Mouse (Mus musculus) thymus, postnatal 36 days (tissue): ENCODE data around the gene Uck1.
"Not testable (repeated sequence)": the region's sequence is repeated elsewhere in the genome, so short reads cannot be mapped to it uniquely, and the experiment has no call there.

ENCODE experiments used
- DNase-seq, 2 experiments: peaks; one replicate each; pipeline ENCODE4 v3.0.0; 2022; ENCODE audit warnings: mixed read lengths in 2 of 2

Gene Uck1

DNA sequence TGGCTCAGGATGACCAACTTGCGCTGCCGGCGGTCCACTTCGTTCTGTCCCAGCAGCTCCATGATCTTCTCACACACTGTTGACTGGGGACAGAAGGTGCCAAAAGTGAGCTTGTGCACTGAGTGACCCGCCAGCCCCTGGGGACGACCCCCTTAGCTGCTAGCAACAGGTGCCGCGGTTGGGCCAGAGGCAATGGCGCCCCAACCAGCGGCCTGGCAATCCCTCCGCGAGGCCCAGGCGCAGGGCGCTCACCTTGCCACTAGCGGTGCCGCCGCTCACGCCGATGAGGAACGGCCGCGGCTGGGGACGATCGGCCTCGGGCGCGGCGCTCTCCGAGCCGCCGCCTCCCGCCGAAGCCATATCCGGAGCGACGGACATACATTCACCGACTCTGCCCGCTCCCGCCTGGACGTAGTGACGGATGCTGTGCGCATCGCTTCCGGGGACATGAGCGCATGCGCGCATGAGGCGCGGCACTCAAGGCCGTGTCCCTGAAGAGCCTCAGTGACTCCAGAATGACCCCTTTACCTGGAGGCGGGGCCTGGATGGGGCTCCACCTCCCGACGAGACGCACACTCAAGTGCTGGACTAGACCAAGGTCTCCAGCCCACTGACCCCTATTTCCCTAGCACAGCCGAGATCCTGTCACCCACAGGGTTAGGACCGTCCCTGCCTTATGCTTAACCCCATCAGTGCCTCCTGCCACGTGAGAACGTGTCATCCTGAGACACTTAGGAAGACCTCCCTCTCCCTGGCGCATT lies at the start of gene Uck1:
Uck1 (minus strand) TSS at position 503 of the 761 bp plus-strand sequence.
- DNase-seq: peak; percentile 86 to 92

DNA sequence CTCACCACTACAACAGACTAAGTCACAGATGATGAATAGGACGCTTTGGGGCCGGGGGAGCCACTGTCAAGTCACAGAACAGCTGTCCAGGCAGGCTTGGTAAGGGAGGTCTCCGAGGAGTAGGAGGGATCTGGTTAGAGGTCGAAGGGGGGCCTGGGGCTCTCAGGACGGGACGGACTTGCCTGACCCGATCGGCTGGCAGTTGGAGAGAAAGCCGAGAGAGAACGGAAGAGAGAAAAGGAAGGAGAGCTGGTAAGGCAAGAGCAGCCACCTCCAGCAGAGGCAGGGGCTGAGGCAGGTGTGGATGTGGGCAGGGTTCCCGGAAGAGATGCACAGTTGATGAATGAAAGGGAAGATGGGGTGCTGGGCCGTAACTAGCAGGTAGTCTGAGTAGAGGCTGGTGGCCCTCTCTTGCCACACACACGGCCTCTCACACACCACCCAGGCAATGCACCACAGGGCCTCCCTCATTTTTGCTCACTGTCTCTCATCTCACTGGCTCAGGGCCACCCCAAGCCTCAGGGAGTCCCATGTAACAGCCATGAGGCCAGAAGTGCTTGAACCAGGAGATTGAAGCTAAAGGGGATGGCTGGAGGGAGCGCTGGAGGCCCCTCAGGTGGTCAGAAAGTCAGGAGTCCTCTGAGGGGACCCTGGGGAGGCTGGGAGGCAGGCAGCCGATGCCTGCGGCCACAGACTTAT lies 49.1 kb upstream of the Uck1 start:
- no peak for DNase-seq

DNA sequence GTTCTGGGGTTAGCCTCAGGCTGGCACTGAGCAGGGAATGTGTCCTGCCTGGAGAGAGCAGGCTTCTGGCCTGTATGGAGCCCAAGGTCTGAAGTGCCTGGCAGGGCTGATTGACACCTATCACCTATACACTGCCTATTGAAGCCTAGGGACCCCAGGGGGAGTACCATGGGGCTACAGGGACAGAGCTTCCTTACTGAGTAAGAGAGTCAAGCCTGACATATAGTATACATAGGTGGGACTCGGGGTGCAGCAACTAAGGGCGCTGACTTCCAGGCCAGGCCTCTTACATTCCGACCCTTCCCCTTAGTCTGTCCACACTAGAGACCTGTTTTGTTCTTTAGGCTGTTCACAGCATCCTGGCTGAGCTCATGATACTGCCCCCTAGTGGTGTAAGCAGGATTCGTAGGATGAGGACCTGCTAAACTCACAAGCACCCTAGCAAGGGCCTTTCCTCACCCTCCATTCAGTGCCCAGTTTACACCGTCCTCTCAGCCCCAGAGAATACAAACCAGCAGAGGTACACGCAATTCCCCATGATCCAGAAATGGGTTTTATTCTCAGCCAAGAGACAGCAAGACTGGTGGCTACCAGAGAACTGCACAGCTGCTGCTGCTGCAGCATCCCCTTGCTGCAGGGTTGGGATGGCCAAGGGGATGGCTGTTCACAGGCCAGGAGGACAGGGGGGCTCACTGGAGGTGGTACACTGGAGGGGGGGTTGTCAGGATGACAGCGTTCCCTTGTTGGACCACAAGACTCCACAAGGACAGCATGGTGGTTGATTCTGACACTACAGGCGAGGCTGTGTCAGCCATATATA lies 48.2 kb upstream of the Uck1 start:
- peak in 1 of 2 experiments; percentile 41 for DNase-seq

GRCm38 (mm10) chr2:32307247-32307798 lies 47.4 kb upstream of the Uck1 start:
- DNase-seq: no peak

- no peak for DNase-seq
Measured at GRCm38 (mm10) chr2:32306176-32306575, 46.2 kb upstream of the Uck1 start.

GRCm38 (mm10) chr2:32305668-32306067 lies 45.7 kb upstream of the Uck1 start:
- no peak for DNase-seq

GRCm38 (mm10) chr2:32304145-32304832 lies 44.3 kb upstream of the Uck1 start:
- peak; percentile 61 to 66 for DNase-seq

DNA sequence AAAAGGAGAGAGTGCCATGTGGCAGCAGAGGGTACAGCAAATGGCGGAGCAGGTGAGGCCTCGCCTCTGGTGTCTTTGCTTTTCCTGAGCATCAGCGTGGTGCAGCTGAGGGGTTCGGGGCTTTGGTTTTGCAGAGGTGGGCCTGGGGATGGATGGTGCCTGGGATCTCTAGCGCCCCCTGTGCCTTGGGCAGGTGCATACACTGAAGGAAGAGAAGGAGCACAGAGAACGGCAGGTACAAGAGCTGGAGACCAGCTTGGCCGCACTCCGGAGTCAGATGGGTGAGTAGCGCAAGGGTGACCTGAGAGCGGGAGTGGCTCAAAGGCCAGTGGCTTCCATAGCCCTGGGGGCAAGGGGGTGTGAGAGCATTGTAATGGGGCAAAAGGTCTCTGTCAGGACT lies 43.0 kb upstream of the Uck1 start:
- no peak for DNase-seq

DNA sequence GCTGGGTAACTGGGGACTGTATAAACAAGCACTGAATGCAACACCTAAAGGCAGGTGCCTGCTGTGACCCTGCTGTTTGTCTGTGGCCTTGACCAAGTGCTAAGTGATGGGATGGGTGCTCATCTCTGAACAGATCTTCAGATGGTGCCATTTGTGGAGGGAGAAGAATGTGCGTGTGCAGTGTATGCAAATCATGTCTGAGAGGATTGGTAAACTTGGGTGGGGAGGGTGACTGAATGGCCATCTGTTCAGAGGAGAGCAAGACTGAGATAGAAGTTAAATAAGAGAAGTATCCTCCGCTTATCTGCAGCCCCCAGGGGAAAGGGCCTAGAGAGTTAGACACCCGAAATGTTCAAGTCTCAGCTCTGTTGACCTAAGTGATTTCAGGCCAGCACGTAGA lies 39.5 kb upstream of the Uck1 start:
- DNase-seq: no peak

GRCm38 (mm10) chr2:32295842-32296241 lies 35.9 kb upstream of the Uck1 start:
- not testable (repeated sequence) for DNase-seq

DNA sequence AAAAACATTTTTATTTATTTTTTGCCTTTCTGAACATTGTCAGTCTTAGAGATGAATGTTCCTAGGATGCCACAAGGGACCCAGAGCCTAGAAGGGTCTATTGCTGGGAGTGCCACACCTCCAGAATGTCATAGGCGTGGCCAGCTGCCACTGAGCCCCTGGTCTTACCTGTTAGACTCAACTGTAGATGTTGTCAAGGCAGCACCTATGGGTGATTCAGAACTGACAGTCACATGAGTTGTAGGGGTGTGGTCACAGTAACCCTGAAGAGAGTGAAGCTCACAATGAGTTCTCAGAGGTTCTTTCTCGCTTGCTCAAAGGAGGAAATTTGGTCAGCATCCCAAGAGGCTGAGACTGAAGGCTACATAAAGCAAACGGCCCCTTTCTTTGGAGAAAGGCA lies 35.3 kb upstream of the Uck1 start:
- DNase-seq: no peak

- DNase-seq: no peak
Measured at GRCm38 (mm10) chr2:32294348-32294747, 34.4 kb upstream of the Uck1 start.

DNA sequence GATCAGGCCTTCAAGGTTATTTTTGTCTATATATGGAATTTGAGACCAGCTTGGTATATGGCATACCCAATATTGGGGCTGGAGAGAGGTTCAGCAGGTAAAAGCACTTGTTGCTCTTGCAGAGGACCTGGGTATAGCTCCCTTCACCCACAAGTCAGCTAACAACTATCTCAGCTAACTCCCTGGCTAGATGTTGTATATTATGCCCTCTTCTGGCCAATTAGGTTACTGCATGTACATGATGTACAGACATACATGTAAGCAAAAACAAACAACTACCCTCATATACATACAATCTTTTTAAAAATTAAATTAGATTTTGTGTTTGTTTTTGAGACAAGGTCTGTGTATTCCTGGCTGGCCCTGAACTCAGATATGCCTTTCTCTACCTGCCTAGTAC lies 29.6 kb upstream of the Uck1 start:
- no peak for DNase-seq

- no peak for DNase-seq
Measured at GRCm38 (mm10) chr2:32288371-32288931, 28.5 kb upstream of the Uck1 start.

GRCm38 (mm10) chr2:32287923-32288367 lies 28.0 kb upstream of the Uck1 start, which contains the start of gene Swi5:
Swi5 (minus strand) TSS chr2:32288075.
- DNase-seq: peak; percentile 98

DNA sequence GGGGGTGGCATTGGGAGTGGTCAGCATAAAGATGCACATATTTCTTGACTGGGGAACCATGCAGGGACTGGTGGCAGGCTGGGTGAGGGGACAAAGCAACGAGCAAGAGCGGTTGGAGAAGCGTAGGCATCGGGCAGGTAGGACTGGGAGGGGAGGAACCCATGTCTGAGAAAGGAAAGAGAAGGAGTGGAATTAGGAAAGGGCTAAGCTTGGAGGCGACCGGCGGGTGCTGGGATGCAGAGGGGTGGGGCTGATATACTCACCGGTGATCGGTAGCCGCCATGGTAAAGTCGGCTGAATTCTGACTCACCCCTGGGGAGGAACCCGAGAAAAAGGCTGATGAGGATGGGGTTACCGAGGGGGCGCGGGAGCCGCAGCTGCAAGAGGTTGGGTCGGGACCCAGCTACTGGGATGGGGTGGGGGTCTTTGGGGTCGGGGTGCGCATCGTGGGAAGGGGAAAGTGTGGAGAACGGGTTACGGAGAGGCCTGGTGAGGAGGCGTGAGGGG lies 27.4 kb upstream of the Uck1 start, which contains the start of gene Golga2:
Golga2 (plus strand) TSS at position 51 of the 507 bp plus-strand sequence.
- no peak for DNase-seq

DNA sequence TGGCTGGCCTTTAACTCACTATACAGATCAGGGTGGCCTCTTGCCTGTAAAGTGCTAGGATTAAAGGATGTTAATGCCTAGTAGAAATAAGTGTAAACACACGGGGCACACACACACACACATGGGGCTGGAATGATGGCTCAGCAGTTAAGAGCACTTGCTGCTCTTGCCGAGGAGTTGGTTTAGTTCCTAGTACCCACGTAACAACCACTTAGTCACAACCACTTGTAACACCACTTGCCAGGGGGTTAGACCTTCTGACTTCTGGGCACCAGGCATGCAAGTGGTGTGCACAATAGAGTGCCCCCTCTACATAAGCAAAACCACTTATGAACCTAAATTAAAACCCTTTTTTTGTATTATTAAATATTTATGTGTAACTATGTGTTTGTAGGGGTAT lies 24.0 kb upstream of the Uck1 start:
- DNase-seq: no peak

DNA sequence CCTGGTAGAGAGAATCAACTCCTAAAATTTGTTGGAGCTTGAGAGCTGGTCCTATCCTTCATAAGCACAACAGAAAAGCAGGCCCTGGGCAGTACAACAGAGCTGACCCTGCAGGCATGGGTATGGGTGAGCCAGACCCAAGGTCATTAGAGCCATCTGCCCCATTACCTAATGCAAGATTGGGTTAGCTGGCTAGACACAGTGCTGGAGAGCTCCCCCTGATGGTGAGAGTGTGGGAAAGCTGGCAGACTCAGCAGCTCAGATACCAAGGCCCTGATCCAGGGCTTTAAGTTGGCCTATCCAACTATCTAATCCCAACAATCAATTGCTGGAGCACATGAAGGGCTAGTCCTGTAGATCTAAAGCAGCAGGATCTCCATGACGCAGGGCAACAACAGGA lies 22.8 kb upstream of the Uck1 start:
- DNase-seq: peak; percentile 47 to 48

- no peak for DNase-seq
Measured at GRCm38 (mm10) chr2:32282289-32282688, 22.3 kb upstream of the Uck1 start.

DNA sequence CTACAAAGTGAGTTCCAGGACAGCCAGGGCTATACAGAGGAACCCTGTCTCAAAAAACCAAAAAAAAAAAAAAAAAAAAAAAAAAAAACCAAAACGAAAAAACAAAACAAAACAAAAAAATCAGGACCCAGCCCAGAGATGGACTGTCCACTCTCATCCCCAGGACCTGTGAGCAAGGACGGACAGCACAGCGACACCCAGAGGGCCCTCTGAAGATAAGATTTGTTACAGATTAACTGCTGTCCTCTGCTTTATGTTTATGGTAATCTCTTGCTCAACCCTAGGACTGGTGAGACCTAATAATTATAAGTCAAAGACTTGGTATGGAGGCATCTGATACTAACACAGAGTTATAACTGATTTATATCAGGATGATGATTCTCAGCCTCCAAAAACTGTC lies 15.9 kb upstream of the Uck1 start:
- no peak for DNase-seq

GRCm38 (mm10) chr2:32260635-32261034 lies 676 bp upstream of the Uck1 start:
- peak; percentile 70 to 74 for DNase-seq
